ENCODE assay signal across 9 mouse cellular contexts in the genomic region with DNA sequence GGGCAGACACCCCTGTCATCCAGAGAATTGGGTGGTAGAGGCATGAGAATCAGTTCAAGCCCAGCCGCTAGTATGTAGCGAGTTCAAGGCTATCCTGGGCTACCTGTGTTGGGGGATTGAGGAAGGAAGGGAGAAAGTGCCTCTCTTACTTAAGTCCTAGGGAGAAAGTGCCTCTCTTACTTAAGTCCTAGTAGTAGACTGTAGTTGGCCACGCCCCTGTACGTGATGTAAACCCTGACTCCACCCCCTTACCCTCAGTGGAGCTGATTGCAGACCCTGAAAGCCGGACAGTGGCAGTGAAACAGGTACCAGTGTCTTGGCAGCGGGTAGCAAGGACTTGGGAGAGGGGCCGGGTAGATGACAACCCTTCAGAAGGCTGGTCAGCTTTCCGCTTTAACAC. TPM values are rescaled to one million over a fixed set of nuclear protein-coding genes. Genes with fewer than 3 reads are reported as not detected.
DNase-seq lines count a peak whose midpoint lies in the region; ATAC-seq lines count a peak whose summit lies in the region.
"Had no signal": no experiment of that assay in that cellular context is flagged by ENCODE, and none has a peak within 500 bp of the region (broad histone marks: within the 10 kb centered on the region; RNA-seq: fewer than 3 reads in every experiment).

No protein-coding gene starts in this region.

- peak overlapping the region; percentile 87 for H3K9ac ChIP-seq in forebrain, embryonic 13.5 days
- H3K9ac ChIP-seq in midbrain, embryonic 13.5 days (replicated peaks), result peak overlapping the region; percentile 83

- peaks cover 33% of the 10 kb centered on the region for H3K36me3 ChIP-seq in forebrain, embryonic 13.5 days (ENCODE audit: poor library complexity, severe bottlenecking)
- peaks cover 43% of the 10 kb centered on the region for H3K36me3 ChIP-seq in limb, embryonic 10.5 days
- peaks cover 30% of the 10 kb centered on the region for H3K36me3 ChIP-seq in midbrain, embryonic 13.5 days

- WGBS in forebrain, embryonic 13.5 days, result 28% methylated on average over 8 of the region's 8 CpGs
- WGBS in limb, embryonic 10.5 days, result 31% methylated on average over 8 of the region's 8 CpGs
- 26% methylated on average over 8 of the region's 8 CpGs for WGBS in midbrain, embryonic 13.5 days

- H3K4me2 ChIP-seq in forebrain, embryonic 13.5 days, result peak overlapping the region; percentile 98
- H3K4me2 ChIP-seq in midbrain, embryonic 13.5 days (replicated peaks), result peak overlapping the region; percentile 97

- ATAC-seq in forebrain, embryonic 13.5 days, result no peak
- ATAC-seq in midbrain, embryonic 13.5 days, result no peak

- no peaks in the 10 kb centered on the region for H3K9me3 ChIP-seq in forebrain, embryonic 13.5 days (replicated peaks)
- no peaks in the 10 kb centered on the region for H3K9me3 ChIP-seq in limb, embryonic 10.5 days (replicated peaks)
- no peaks in the 10 kb centered on the region for H3K9me3 ChIP-seq in midbrain, embryonic 13.5 days

- no peaks in the 10 kb centered on the region for H3K27me3 ChIP-seq in forebrain, embryonic 13.5 days
- no peaks in the 10 kb centered on the region for H3K27me3 ChIP-seq in limb, embryonic 10.5 days (ENCODE audit: low read depth, poor library complexity, severe bottlenecking)
- no peaks in the 10 kb centered on the region for H3K27me3 ChIP-seq in midbrain, embryonic 13.5 days
- H3K27me3 ChIP-seq: Patski had no signal

- H3K4me1 ChIP-seq in forebrain, embryonic 13.5 days, result peaks cover 58% of the 10 kb centered on the region
- H3K4me1 ChIP-seq in limb, embryonic 10.5 days, result peaks cover 59% of the 10 kb centered on the region
- peaks cover 70% of the 10 kb centered on the region for H3K4me1 ChIP-seq in midbrain, embryonic 13.5 days (replicated peaks)

- 0 out of 2 replicates have a peak overlapping the region, but pooled peaks have one; percentile 94 for H3K27ac ChIP-seq in forebrain, embryonic 13.5 days
- peak overlapping the region; percentile 89; the same call in 1 of the 2 replicates for H3K27ac ChIP-seq in limb, embryonic 10.5 days
- H3K27ac ChIP-seq in midbrain, embryonic 13.5 days, result peak overlapping the region; percentile 93; the same call in 1 of the 2 replicates

- DNase-seq in adrenal gland, adult 2 months, result peak; percentile 55
- no peak for DNase-seq in adrenal gland, adult 8-10 months
- peak; percentile 85 for DNase-seq in R1 (ENCODE audit: low read depth, low spot score)
- DNase-seq in limb, embryonic 10.5 days (ENCODE audit: low spot score), result no peak
- DNase-seq in MN1 (ENCODE audit: low spot score), result no peak
- DNase-seq in gastrocnemius, adult 18-20 months (ENCODE audit: low spot score), result no peak

- H3K4me3 ChIP-seq in forebrain, embryonic 13.5 days, result peak overlapping the region; percentile 78
- peak overlapping the region; percentile 69 for H3K4me3 ChIP-seq in limb, embryonic 10.5 days
- H3K4me3 ChIP-seq in midbrain, embryonic 13.5 days (replicated peaks), result peak overlapping the region; percentile 69

RNA-seq across cellular contexts. Expression of a gene that starts 1.0 kb away (rescaled TPM):
- 10 to 100 TPM; 36.3 to 42.8 TPM for total RNA-seq in adrenal gland, adult 2 months (2021)
- polyA plus RNA-seq in adrenal gland, adult 2 months (2012; rRNA removed), result 79.5 and 90.0 TPM in 2 replicates
- 10 to 100 TPM; 46.6 to 56.6 (median 53.6) TPM for total RNA-seq in adrenal gland, adult 8-10 months (2022)
- polyA plus RNA-seq in forebrain, embryonic 13.5 days (2015; fragmentation: Nextera tagmentation; extraction: Ambion mirVana), result 34.9 and 38.1 TPM in 2 replicates
- 37.5 and 43.1 TPM in 2 replicates for polyA plus RNA-seq in limb, embryonic 10.5 days (2016; fragmentation: Nextera tagmentation; extraction: Ambion mirVana)
- 32.3 and 38.5 TPM in 2 replicates for polyA plus RNA-seq in midbrain, embryonic 13.5 days (2015; fragmentation: Nextera tagmentation; extraction: Ambion mirVana)
- 10 to 100 TPM; 19.2 to 20.2 TPM for total RNA-seq in gastrocnemius, adult 18-20 months (2021)

RNA-seq across cellular contexts. Expression of a gene that starts 9.0 kb away (rescaled TPM):
- 10 to 100 TPM; 51.0 to 72.6 TPM for total RNA-seq in adrenal gland, adult 2 months (2021)
- 180 and 223 TPM in 2 replicates for polyA plus RNA-seq in adrenal gland, adult 2 months (2012; rRNA removed)
- total RNA-seq in adrenal gland, adult 8-10 months (2022), result 10 to 100 TPM; 69.4 to 94.9 (median 86.1) TPM
- 81.5 and 95.5 TPM in 2 replicates for polyA plus RNA-seq in forebrain, embryonic 13.5 days (2015; fragmentation: Nextera tagmentation; extraction: Ambion mirVana)
- polyA plus RNA-seq in limb, embryonic 10.5 days (2016; fragmentation: Nextera tagmentation; extraction: Ambion mirVana), result 71.4 and 75.2 TPM in 2 replicates
- 109 and 110 TPM in 2 replicates for polyA plus RNA-seq in midbrain, embryonic 13.5 days (2015; fragmentation: Nextera tagmentation; extraction: Ambion mirVana)
- total RNA-seq in gastrocnemius, adult 18-20 months (2021), result 10 to 100 TPM; 46.8 to 61.0 TPM

RNA-seq across cellular contexts. Expression of a gene that starts 9.1 kb away (rescaled TPM):
- total RNA-seq in adrenal gland, adult 2 months (2021), result 100 to 1,000 TPM; 117 TPM
- 650 and 890 TPM in 2 replicates for polyA plus RNA-seq in adrenal gland, adult 2 months (2012; rRNA removed)
- 100 to 1,000 TPM; 106 to 137 (median 120) TPM for total RNA-seq in adrenal gland, adult 8-10 months (2022)
- 93.1 and 95.4 TPM in 2 replicates for polyA plus RNA-seq in forebrain, embryonic 13.5 days (2015; fragmentation: Nextera tagmentation; extraction: Ambion mirVana)
- polyA plus RNA-seq in limb, embryonic 10.5 days (2016; fragmentation: Nextera tagmentation; extraction: Ambion mirVana), result 96.4 and 99.6 TPM in 2 replicates
- 78.9 and 88.2 TPM in 2 replicates for polyA plus RNA-seq in midbrain, embryonic 13.5 days (2015; fragmentation: Nextera tagmentation; extraction: Ambion mirVana)
- 100 to 1,000 TPM; 130 to 144 TPM for total RNA-seq in gastrocnemius, adult 18-20 months (2021)

RNA-seq across cellular contexts. Expression of a gene that starts 11.7 kb away (rescaled TPM):
- total RNA-seq in adrenal gland, adult 2 months (2021), result 100 to 1,000 TPM; 227 TPM
- 492 and 493 TPM in 2 replicates for polyA plus RNA-seq in adrenal gland, adult 2 months (2012; rRNA removed)
- total RNA-seq in adrenal gland, adult 8-10 months (2022), result 100 to 1,000 TPM; 273 to 304 (median 292) TPM
- 558 and 574 TPM in 2 replicates for polyA plus RNA-seq in forebrain, embryonic 13.5 days (2015; fragmentation: Nextera tagmentation; extraction: Ambion mirVana)
- polyA plus RNA-seq in limb, embryonic 10.5 days (2016; fragmentation: Nextera tagmentation; extraction: Ambion mirVana), result 434 and 504 TPM in 2 replicates
- 524 and 584 TPM in 2 replicates for polyA plus RNA-seq in midbrain, embryonic 13.5 days (2015; fragmentation: Nextera tagmentation; extraction: Ambion mirVana)
- total RNA-seq in gastrocnemius, adult 18-20 months (2021), result 100 to 1,000 TPM; 143 to 148 TPM

RNA-seq across cellular contexts. Expression of a gene that starts 34.6 kb away (rescaled TPM):
- total RNA-seq in adrenal gland, adult 2 months (2021), result 100 to 1,000 TPM in 1 of 2 experiments, 10 to 100 TPM in 1; 80.8 to 105 TPM
- polyA plus RNA-seq in adrenal gland, adult 2 months (2012; rRNA removed), result 635 and 723 TPM in 2 replicates
- 100 to 1,000 TPM in 2 of 4 experiments, 10 to 100 TPM in 2; 85.0 to 118 (median 96.5) TPM for total RNA-seq in adrenal gland, adult 8-10 months (2022)
- polyA plus RNA-seq in forebrain, embryonic 13.5 days (2015; fragmentation: Nextera tagmentation; extraction: Ambion mirVana), result 145 and 165 TPM in 2 replicates
- 140 and 145 TPM in 2 replicates for polyA plus RNA-seq in limb, embryonic 10.5 days (2016; fragmentation: Nextera tagmentation; extraction: Ambion mirVana)
- polyA plus RNA-seq in midbrain, embryonic 13.5 days (2015; fragmentation: Nextera tagmentation; extraction: Ambion mirVana), result 151 and 162 TPM in 2 replicates
- 10 to 100 TPM; 60.5 to 62.8 TPM for total RNA-seq in gastrocnemius, adult 18-20 months (2021)

Comparison
In these comparisons a context has a peak if more than half of its experiments do, and no peak if none do; other contexts are left out.
1. DNase-seq: peak in adrenal gland, adult 2 months (single experiment) and R1 (single experiment); none in adrenal gland, adult 8-10 months (single experiment), limb, embryonic 10.5 days (single experiment), MN1 (single experiment) and gastrocnemius, adult 18-20 months (single experiment).
2. Peak in every context shown above with its lines, with median percentiles within 50 percentile points of each other: H3K27ac ChIP-seq and H3K4me3 ChIP-seq.